In the genomic region with DNA sequence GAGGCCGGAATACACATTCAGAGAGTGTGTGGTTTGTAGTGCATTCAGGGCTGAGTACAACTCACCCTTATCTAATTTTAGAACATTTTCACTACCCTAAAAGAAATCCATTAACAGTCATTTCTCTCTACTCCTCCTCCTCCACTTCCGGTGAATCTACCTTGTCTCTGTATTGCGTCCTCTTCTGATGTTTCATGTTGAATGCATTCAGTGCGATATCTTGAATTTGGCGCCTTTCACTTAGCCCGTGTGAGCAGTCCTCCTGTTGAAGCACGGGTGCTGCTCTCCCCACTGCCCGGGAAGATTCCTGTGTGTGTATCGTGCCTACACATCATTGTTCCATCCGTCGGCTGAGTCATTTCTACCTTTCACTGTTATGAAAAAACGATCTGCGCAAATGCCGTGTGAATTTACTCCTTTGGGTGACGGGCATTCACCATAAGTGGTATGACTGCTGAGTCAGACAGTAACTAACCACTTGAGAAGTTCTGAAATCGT, we compare ENCODE assay signal across 27 mouse cellular contexts. TPM values are rescaled to one million over a fixed set of nuclear protein-coding genes. Genes with fewer than 3 reads are reported as not detected.
A peak's percentile ranks its signal among the peaks of the same experiment; 100 is the strongest.
DNase-seq lines count a peak whose midpoint lies in the region; ATAC-seq and TF ChIP-seq lines count a peak whose summit lies in the region.
"Had no signal": no experiment of that assay in that cellular context is flagged by ENCODE, and none has a peak within 500 bp of the region (broad histone marks: within the 10 kb centered on the region; RNA-seq: fewer than 3 reads in every experiment).

No protein-coding gene starts in this region.

- H3K36me3 ChIP-seq in small intestine, adult 2 months (ENCODE audit: control insufficient read depth, insufficient read depth, low read length), result no peaks in the 10 kb centered on the region
- no peaks in the 10 kb centered on the region for H3K36me3 ChIP-seq in kidney, embryonic 16.5 days (ENCODE audit: insufficient read depth, low read length)

- 0 out of 2 replicates have a peak overlapping the region, but pooled peaks have one; percentile 2 for H3K27ac ChIP-seq in small intestine, adult 2 months (ENCODE audit: insufficient read depth, low read depth, low read length)
- no peak overlapping the region for H3K27ac ChIP-seq in kidney, embryonic 16.5 days (ENCODE audit: low read length)
- H3K27ac ChIP-seq: embryonic facial prominence, embryonic 15.5 days; heart, embryonic 10.5 days; hindbrain, embryonic 14.5 days; kidney, postnatal 0 days; midbrain, embryonic 13.5 days had no signal

- no peak overlapping the region for H3K4me2 ChIP-seq in kidney, embryonic 16.5 days (replicated peaks; ENCODE audit: low read depth, low read length)
- H3K4me2 ChIP-seq: embryonic facial prominence, embryonic 15.5 days; hindbrain, embryonic 14.5 days; midbrain, embryonic 13.5 days had no signal

- DNase-seq in spleen, postnatal 36 days (ENCODE audit: low spot score in 2 of 2), result peak; percentile 52 to 61
- no peak for DNase-seq in spleen, postnatal 4 days (ENCODE audit: low spot score in 2 of 2)
- peak; percentile 30 to 41 for DNase-seq in CD8-positive naive resting alpha-beta T cell, adult 2 months (ENCODE audit: low read depth in 2 of 2, low spot score in 2 of 2)
- DNase-seq in adrenal gland, postnatal 36 days, result no peak
- no peak for DNase-seq in urinary bladder, postnatal 10 days (ENCODE audit: low spot score)
- DNase-seq: adrenal gland, postnatal 14 days; cerebellum, adult 9-10 months; embryo, embryonic 11 days; gastrocnemius, postnatal 36 days; heart, postnatal 10 days; left cerebral cortex, postnatal 4 days; lung, adult 18-20 months; lung, postnatal 4 days; right cerebral cortex, postnatal 14 days had no signal

- no peak overlapping the region for H3K9ac ChIP-seq in kidney, embryonic 16.5 days (replicated peaks; ENCODE audit: low read length)
- H3K9ac ChIP-seq: embryonic facial prominence, embryonic 15.5 days; hindbrain, embryonic 14.5 days; midbrain, embryonic 13.5 days had no signal

- no peaks in the 10 kb centered on the region for H3K9me3 ChIP-seq in kidney, embryonic 16.5 days (ENCODE audit: low read length)
- H3K9me3 ChIP-seq: embryonic facial prominence, embryonic 15.5 days; heart, embryonic 10.5 days; midbrain, embryonic 13.5 days had no signal

- WGBS in small intestine, adult 2 months, result 87% methylated on average over 16 of the region's 16 CpGs
- WGBS in kidney, embryonic 16.5 days, result 92% methylated on average over 16 of the region's 16 CpGs

- no peak for TF ChIP-seq POLR2A in small intestine, adult 2 months (IDR thresholded peaks at IDR 0.05; ENCODE audit: low read depth, low read length)

- ATAC-seq in inflammation-experienced regulatory T-cells, adult 6 months, result peak; percentile 89
- no peak for ATAC-seq in kidney, embryonic 16.5 days (ENCODE audit: low FRiP score, low TSS enrichment)
- ATAC-seq: intestine, postnatal 0 days; midbrain, embryonic 13.5 days had no signal

- no peaks in the 10 kb centered on the region for H3K4me1 ChIP-seq in small intestine, adult 2 months (ENCODE audit: control insufficient read depth, insufficient read depth, insufficient read length, low read length)
- H3K4me1 ChIP-seq in kidney, embryonic 16.5 days (ENCODE audit: insufficient read depth, low read length), result 0 out of 2 replicates have a peak, but pooled peaks cover 4% of the 10 kb centered on the region
- H3K4me1 ChIP-seq: embryonic facial prominence, embryonic 15.5 days; heart, embryonic 10.5 days had no signal

- H3K4me3 ChIP-seq in small intestine, adult 2 months (ENCODE audit: low read depth, low read length), result no peak overlapping the region
- H3K4me3 ChIP-seq in kidney, embryonic 16.5 days (ENCODE audit: low read length), result no peak overlapping the region
- H3K4me3 ChIP-seq: embryonic facial prominence, embryonic 15.5 days; heart, embryonic 10.5 days; midbrain, embryonic 13.5 days; myocyte had no signal

- TF ChIP-seq CTCF in small intestine, adult 2 months (IDR thresholded peaks at IDR 0.05; ENCODE audit: extremely low read depth, insufficient read length, insufficient replicate concordance, low read depth, low read length), result no peak

- H3K27me3 ChIP-seq in small intestine, adult 2 months (ENCODE audit: control insufficient read depth, insufficient read depth, low read length), result no peaks in the 10 kb centered on the region
- no peaks in the 10 kb centered on the region for H3K27me3 ChIP-seq in kidney, embryonic 16.5 days (ENCODE audit: insufficient read depth, low read length)
- H3K27me3 ChIP-seq: embryonic facial prominence, embryonic 15.5 days; midbrain, embryonic 13.5 days had no signal

RNA-seq across cellular contexts. Expression of gene Rnf157, which starts 6.6 kb away (rescaled TPM):
- polyA plus RNA-seq in inflammation-experienced regulatory T-cells, adult 6 months (2017; shearing (Covaris generic)), result 10 to 100 TPM in 1 of 3 experiments, 1 to 10 TPM in 2; 3.0 to 15.1 (median 8.5) TPM
- polyA plus RNA-seq in small intestine, adult 2 months (2012; rRNA removed), result 1.4 and 2.3 TPM in 2 replicates
- 1 to 10 TPM; 8.1 TPM for total RNA-seq in adrenal gland, postnatal 36 days (2021)
- 6.1 and 6.8 TPM in 2 replicates for polyA plus RNA-seq in kidney, embryonic 16.5 days (2015; fragmentation: Nextera tagmentation; extraction: Ambion mirVana)

RNA-seq across cellular contexts. Expression of gene Ubald2, which starts 27.6 kb away (rescaled TPM):
- polyA plus RNA-seq in inflammation-experienced regulatory T-cells, adult 6 months (2017; shearing (Covaris generic)), result 10 to 100 TPM; 10.4 to 14.6 (median 10.6) TPM
- polyA plus RNA-seq in small intestine, adult 2 months (2012; rRNA removed), result 192 and 574 TPM in 2 replicates
- total RNA-seq in adrenal gland, postnatal 36 days (2021), result 10 to 100 TPM; 30.9 to 42.6 TPM
- 51.2 and 51.4 TPM in 2 replicates for polyA plus RNA-seq in kidney, embryonic 16.5 days (2015; fragmentation: Nextera tagmentation; extraction: Ambion mirVana)

RNA-seq across cellular contexts. Expression of gene Qrich2, which starts 59.8 kb away (rescaled TPM):
- polyA plus RNA-seq in inflammation-experienced regulatory T-cells, adult 6 months (2017; shearing (Covaris generic)), result not detected
- 0.01 and 0.13 TPM in 2 replicates for polyA plus RNA-seq in small intestine, adult 2 months (2012; rRNA removed)
- not detected for total RNA-seq in adrenal gland, postnatal 36 days (2021)
- polyA plus RNA-seq in kidney, embryonic 16.5 days (2015; fragmentation: Nextera tagmentation; extraction: Ambion mirVana), result 0.15 and 0.32 TPM in 2 replicates
- total RNA-seq: adrenal gland, postnatal 14 days; heart, postnatal 10 days; liver, adult 2 months had no signal
- polyA plus RNA-seq: forebrain, embryonic 11.5 days; hindbrain, embryonic 14.5 days; midbrain, embryonic 13.5 days; myocyte; stomach, embryonic 14.5 days had no signal

Comparison
In these comparisons a context has a peak if more than half of its experiments do, and no peak if none do; other contexts are left out.
1. DNase-seq: peak in spleen, postnatal 36 days (2 of 2) and CD8-positive naive resting alpha-beta T cell, adult 2 months (2 of 2); none in spleen, postnatal 4 days (0 of 2), adrenal gland, postnatal 36 days (0 of 2) and urinary bladder, postnatal 10 days (single experiment).